Mouse (Mus musculus) myocyte (in vitro differentiated cells): ENCODE results near the gene Cyp2d11. TPM values are rescaled to one million over a fixed set of nuclear protein-coding genes. Genes with fewer than 3 reads are reported as not detected.

ENCODE experiments used
- H3K27me3 ChIP-seq: one replicate; pipeline ENCODE4 v1.6.1; 2011; ENCODE audit not compliant: control insufficient read depth, insufficient read depth, insufficient read length
- H3K36me3 ChIP-seq: one replicate; pipeline ENCODE4 v1.6.1; 2011; ENCODE audit not compliant: control insufficient read depth, insufficient read depth
- H3K4me2 ChIP-seq: one replicate; pipeline ENCODE4 v1.6.1; 2011; ENCODE audit warnings: low read depth, control low read depth
- H3K4me3 ChIP-seq: one replicate; pipeline ENCODE4 v1.5.1; 2011; ENCODE audit warnings: mild to moderate bottlenecking, control low read depth, moderate library complexity
- H3K79me2 ChIP-seq: one replicate; pipeline ENCODE4 v1.6.1; 2011; ENCODE audit not compliant: control insufficient read depth, insufficient read depth
- H3ac ChIP-seq: one replicate; pipeline ENCODE4 v1.6.1; 2011; ENCODE audit not compliant: control insufficient read depth, insufficient read length
- CEBPB ChIP-seq: IDR thresholded peaks from 2 replicates; pipeline ENCODE4 v1.6.1; 2011; ENCODE audit warnings: mild to moderate bottlenecking, moderate library complexity; ENCODE audit not compliant: poor library complexity, insufficient read depth, severe bottlenecking
- E2F4 ChIP-seq: IDR thresholded peaks from one replicate; pipeline ENCODE4 v1.6.1; 2011; ENCODE audit warnings: mild to moderate bottlenecking, control low read depth, moderate library complexity; ENCODE audit not compliant: insufficient read depth
- MAX ChIP-seq: IDR thresholded peaks from one replicate; pipeline ENCODE4 v1.6.1; 2011; ENCODE audit warnings: low read depth, mild to moderate bottlenecking, control low read depth
- MYOD1 ChIP-seq, 3 experiments: IDR thresholded peaks; one replicate each; pipeline ENCODE4 v1.6.1; 2011; ENCODE audit warnings: control low read depth in 2 of 3, low read depth in 2 of 3, mild to moderate bottlenecking in 2 of 3, moderate library complexity in 1 of 3; ENCODE audit not compliant: insufficient read length in 2 of 3, control insufficient read depth in 1 of 3
- MYOG ChIP-seq, 3 experiments: IDR thresholded peaks; one replicate each; pipeline ENCODE4 v1.6.1; 2011; ENCODE audit warnings: control low read depth in 2 of 3, low read depth in 2 of 3, mild to moderate bottlenecking in 2 of 3; ENCODE audit not compliant: insufficient read length in 2 of 3, control insufficient read depth in 1 of 3, insufficient read depth in 1 of 3
- POLR2A ChIP-seq: IDR thresholded peaks from one replicate; pipeline ENCODE4 v1.6.1; 2011; ENCODE audit warnings: low read depth, mild to moderate bottlenecking, control low read depth, moderate library complexity; ENCODE audit not compliant: insufficient read length
- POLR2AphosphoS2 ChIP-seq: IDR thresholded peaks from one replicate; pipeline ENCODE4 v1.6.1; 2011; ENCODE audit warnings: low read depth, control low read depth; ENCODE audit not compliant: insufficient read length
- REST ChIP-seq: IDR thresholded peaks from one replicate; pipeline ENCODE4 v1.6.1; 2011; ENCODE audit warnings: mild to moderate bottlenecking, control low read depth, moderate library complexity; ENCODE audit not compliant: insufficient read depth, insufficient read length
- SRF ChIP-seq: IDR thresholded peaks from one replicate; pipeline ENCODE4 v1.6.1; 2011; ENCODE audit warnings: low read depth; ENCODE audit not compliant: control insufficient read depth, insufficient read length
- TCF12 ChIP-seq: IDR thresholded peaks from one replicate; pipeline ENCODE4 v1.6.1; 2011; ENCODE audit warnings: mild to moderate bottlenecking, control low read depth; ENCODE audit not compliant: poor library complexity, insufficient read depth, severe bottlenecking
- TCF3 ChIP-seq: IDR thresholded peaks from one replicate; pipeline ENCODE4 v1.6.1; 2011; ENCODE audit warnings: low read depth, control low read depth; ENCODE audit not compliant: insufficient read length
- USF1 ChIP-seq: IDR thresholded peaks from one replicate; pipeline ENCODE4 v1.6.1; 2011; ENCODE audit warnings: low read depth, mild to moderate bottlenecking, control low read depth, moderate library complexity
- polyA plus RNA-seq: library from polyadenylated mRNA; unstranded; fragments of >200 nt; fragmentation: generic; extraction: Trizol; gene quantifications from one replicate; pipeline ENCODE4 v1.2.1, GENCODE M21; 2012; ENCODE audit warnings: missing spikeins

The Cyp2d11 gene
- polyA plus RNA-seq, 1 experiment: not detected

- no peak for TF ChIP-seq MAX
- Histone ChIP-seq H3K27me3 (no peaks in the 10 kb centered on the region), H3K79me2 (peaks cover 25% of the 10 kb centered on the region), H3K4me2 (no peak overlapping the region), H3K36me3 (peaks cover 9% of the 10 kb centered on the region), H3K4me3 (no peak overlapping the region), H3ac (no peak overlapping the region)
Measured at GRCm38 (mm10) chr15:82343368-82344287, 50.2 kb downstream of the Cyp2d11 start.

GRCm38 (mm10) chr15:82342543-82342935 is 51.3 kb downstream of the Cyp2d11 start:
- H3K79me2 ChIP-seq: peaks cover 19% of the 10 kb centered on the region
- no peak overlapping the region for H3ac ChIP-seq
- no peak for TF ChIP-seq POLR2A
- TF ChIP-seq USF1: no peak
- TF ChIP-seq REST: no peak
- TF ChIP-seq MAX: no peak
- no peak for TF ChIP-seq POLR2AphosphoS2
- TF ChIP-seq CEBPB: no peak
- H3K27me3 ChIP-seq: no peaks in the 10 kb centered on the region
- no peaks in the 10 kb centered on the region for H3K36me3 ChIP-seq
- no peak overlapping the region for H3K4me3 ChIP-seq
- H3K4me2 ChIP-seq: no peak overlapping the region

DNA sequence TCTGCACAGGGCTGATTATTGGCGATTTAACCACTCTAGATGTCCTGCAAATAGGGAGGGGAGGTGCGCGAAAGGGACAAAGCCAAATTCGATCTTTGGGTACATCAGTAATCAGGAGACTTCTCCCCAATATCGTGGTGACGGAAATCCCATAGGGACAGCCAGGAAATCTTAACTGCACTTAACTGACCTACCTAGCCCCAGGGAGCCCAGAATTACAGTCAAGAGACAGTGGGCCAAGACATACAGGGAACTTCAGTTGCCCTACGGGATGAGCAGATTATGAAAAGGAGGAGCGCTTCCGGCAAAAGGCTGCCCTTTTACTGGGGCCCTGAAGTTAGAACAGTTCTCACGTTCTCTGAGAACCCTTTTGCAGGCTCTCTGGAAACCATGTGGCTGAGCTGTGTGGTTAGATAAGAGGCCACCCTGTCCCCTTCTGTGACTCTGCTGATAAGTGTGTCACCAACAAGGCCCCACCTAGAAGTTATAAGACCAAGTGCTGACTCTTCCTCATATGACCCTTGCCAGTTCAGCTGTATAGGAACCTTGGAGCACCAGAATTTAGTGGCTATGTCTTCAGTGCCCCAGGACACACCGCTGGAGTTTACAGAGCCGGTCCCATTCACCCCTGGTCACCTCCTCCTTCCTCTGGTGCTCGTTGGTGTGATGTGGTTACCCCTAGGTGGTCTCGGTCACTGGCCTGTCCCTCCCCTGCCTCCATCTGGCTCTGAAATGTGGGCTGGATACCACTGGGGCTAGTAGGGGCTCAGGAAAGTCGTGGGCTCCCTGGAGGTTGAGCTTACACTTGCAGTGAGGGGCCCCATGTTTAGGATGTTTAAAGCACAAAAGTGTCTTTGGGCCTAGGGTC is 51.9 kb downstream of the Cyp2d11 start:
- TF ChIP-seq SRF: no peak
- no peak for TF ChIP-seq CEBPB
- TF ChIP-seq POLR2A: no peak
- no peak for TF ChIP-seq MYOD1 (IDR thresholded peaks at IDR 0.05; ENCODE audit: control insufficient read depth in 1 of 3, insufficient read length in 2 of 3, low read depth in 2 of 3)
- TF ChIP-seq MYOG (IDR thresholded peaks at IDR 0.05; ENCODE audit: control insufficient read depth in 1 of 3, insufficient read depth in 1 of 3, insufficient read length in 2 of 3, low read depth in 2 of 3): no peak
- no peak for TF ChIP-seq POLR2AphosphoS2
- TF ChIP-seq E2F4: no peak
- H3K36me3 ChIP-seq: no peaks in the 10 kb centered on the region
- H3K79me2 ChIP-seq: peaks cover 12% of the 10 kb centered on the region
- no peak overlapping the region for H3K4me3 ChIP-seq
- no peak overlapping the region for H3ac ChIP-seq
- no peaks in the 10 kb centered on the region for H3K27me3 ChIP-seq
- H3K4me2 ChIP-seq: no peak overlapping the region

- TF ChIP-seq REST (no peak), TCF3 (no peak), MYOG (IDR thresholded peaks at IDR 0.05; ENCODE audit: control insufficient read depth in 1 of 3, insufficient read depth in 1 of 3, insufficient read length in 2 of 3, low read depth in 2 of 3) (no peak), TCF12 (no peak), E2F4 (no peak), SRF (no peak), MAX (no peak), POLR2AphosphoS2 (no peak), USF1 (no peak), MYOD1 (IDR thresholded peaks at IDR 0.05; ENCODE audit: control insufficient read depth in 1 of 3, insufficient read length in 2 of 3, low read depth in 2 of 3) (no peak), CEBPB (no peak), POLR2A (no peak)
- Histone ChIP-seq H3K4me2 (no peak overlapping the region), H3K79me2 (peaks cover 5% of the 10 kb centered on the region), H3K4me3 (no peak overlapping the region), H3K36me3 (no peaks in the 10 kb centered on the region), H3K27me3 (no peaks in the 10 kb centered on the region), H3ac (no peak overlapping the region)
Measured at GRCm38 (mm10) chr15:82341036-82341501, 52.8 kb downstream of the Cyp2d11 start.

GRCm38 (mm10) chr15:82340414-82341035 is 53.3 kb downstream of the Cyp2d11 start:
- Histone ChIP-seq H3K36me3 (peaks cover 3% of the 10 kb centered on the region), H3K4me2 (no peak overlapping the region), H3K79me2 (peaks cover 5% of the 10 kb centered on the region), H3K27me3 (no peaks in the 10 kb centered on the region), H3ac (no peak overlapping the region), H3K4me3 (no peak overlapping the region)
- no peak for TF ChIP-seq MAX
- TF ChIP-seq MYOG (IDR thresholded peaks at IDR 0.05; ENCODE audit: control insufficient read depth in 1 of 3, insufficient read depth in 1 of 3, insufficient read length in 2 of 3, low read depth in 2 of 3): no peak
- no peak for TF ChIP-seq SRF
- TF ChIP-seq TCF12: no peak
- no peak for TF ChIP-seq TCF3
- TF ChIP-seq USF1: no peak
- TF ChIP-seq CEBPB: no peak
- no peak for TF ChIP-seq E2F4
- no peak for TF ChIP-seq REST
- TF ChIP-seq POLR2A: no peak
- TF ChIP-seq POLR2AphosphoS2: no peak
- TF ChIP-seq MYOD1 (IDR thresholded peaks at IDR 0.05; ENCODE audit: control insufficient read depth in 1 of 3, insufficient read length in 2 of 3, low read depth in 2 of 3): no peak
